Mouse (Mus musculus) lung, embryonic 14.5 days (tissue): ENCODE data around the gene Slc35e3. TPM values are rescaled to one million over a fixed set of nuclear protein-coding genes. Genes with fewer than 3 reads are reported as not detected.

ENCODE experiments used
- ATAC-seq: fragments of 200-750 bp; cut with Nextera tagmentation; 2 replicates; pipeline ENCODE4 v1.8.0; 2017; ENCODE audit warnings: mild to moderate bottlenecking, moderate TSS enrichment, moderate library complexity; ENCODE audit not compliant: insufficient read depth
- DNase-seq: peaks from one replicate; pipeline ENCODE4 v3.0.0-alpha.2; 2015
- H3K27ac ChIP-seq: fragments of 300-500 bp; sonication (generic); 2 replicates; pipeline ENCODE4 v1.5.1; 2014; ENCODE audit warnings: low read depth, mild to moderate bottlenecking, moderate library complexity
- H3K27me3 ChIP-seq: fragments of 300-500 bp; sonication (generic); 2 replicates; pipeline ENCODE4 v1.6.1; 2014; ENCODE audit warnings: low read length, control low read depth; ENCODE audit not compliant: insufficient read depth
- H3K36me3 ChIP-seq: fragments of 300-500 bp; sonication (generic); 2 replicates; pipeline ENCODE4 v1.6.1; 2014; ENCODE audit warnings: control low read depth; ENCODE audit not compliant: insufficient read depth
- H3K4me1 ChIP-seq: fragments of 300-500 bp; sonication (generic); 2 replicates; pipeline ENCODE4 v1.6.1; 2014; ENCODE audit warnings: antibody characterized with exemption, control low read depth; ENCODE audit not compliant: insufficient read depth
- H3K4me2 ChIP-seq: fragments of 300-500 bp; sonication (generic); 2 replicates; pipeline ENCODE4 v1.6.1; 2014; ENCODE audit warnings: mild to moderate bottlenecking
- H3K4me3 ChIP-seq: fragments of 300-500 bp; sonication (generic); 2 replicates; pipeline ENCODE4 v1.5.1; 2014; ENCODE audit warnings: low read depth, low read length
- H3K9ac ChIP-seq: fragments of 300-500 bp; sonication (generic); 2 replicates; pipeline ENCODE4 v1.6.1; 2014
- H3K9me3 ChIP-seq: fragments of 300-500 bp; sonication (generic); 2 replicates; pipeline ENCODE4 v1.6.1; 2016; ENCODE audit warnings: low read depth, low read length, control low read depth
- CTCF ChIP-seq: IDR thresholded peaks from 2 replicates; pipeline ENCODE4 v1.5.1; 2016; ENCODE audit warnings: antibody characterized with exemption, low read depth
- WGBS: fragments of 180-500 bp; shearing (Covaris S2); extraction: QIAGEN DNeasy Blood & Tissue Kit; methylation state at CpG from one replicate; pipeline ENCODE4 v1.1.7; 2014; 5-methylcytosine and 5-hydroxymethylcytosine counted together
- polyA plus RNA-seq: library from polyadenylated mRNA; unstranded; fragments of >200 nt; fragmentation: Nextera tagmentation; extraction: Ambion mirVana; gene quantifications from 2 replicates; pipeline ENCODE4 v1.2.1, GENCODE M21; 2014

The Slc35e3 gene
- polyA plus RNA-seq, 1 experiment from 2014 or later = 16.7 TPM

- Histone ChIP-seq H3K27me3 (no peaks in the 10 kb centered on the region), H3K36me3 (peaks cover 19% of the 10 kb centered on the region; the same call in 1 of the 2 replicates), H3K9me3 (no peaks in the 10 kb centered on the region), H3K4me3 (no peak overlapping the region), H3K27ac (no peak overlapping the region), H3K4me2 (no peak overlapping the region), H3K4me1 (no peaks in the 10 kb centered on the region; the same call in 1 of the 2 replicates), H3K9ac (no peak overlapping the region)
- no peak for TF ChIP-seq CTCF
- DNase-seq = no peak
- no peak for ATAC-seq
- WGBS = 71% methylated on average over 14 of the region's 14 CpGs
Observed at GRCm38 (mm10) chr10:117732962-117733592, 13.1 kb downstream of the Slc35e3 start.

GRCm38 (mm10) chr10:117732184-117732583 lies 14.0 kb downstream of the Slc35e3 start:
- 75% methylated on average over 5 of the region's 5 CpGs for WGBS
- peaks cover 12% of the 10 kb centered on the region; the same call in 1 of the 2 replicates for H3K36me3 ChIP-seq

GRCm38 (mm10) chr10:117731244-117732101 lies 14.7 kb downstream of the Slc35e3 start:
- WGBS = 50% methylated on average over 14 of the region's 15 CpGs
- Histone ChIP-seq H3K27ac (no peak overlapping the region), H3K4me1 (no peaks in the 10 kb centered on the region; the same call in 1 of the 2 replicates), H3K4me2 (no peak overlapping the region), H3K9me3 (no peaks in the 10 kb centered on the region), H3K27me3 (no peaks in the 10 kb centered on the region), H3K4me3 (no peak overlapping the region), H3K9ac (no peak overlapping the region), H3K36me3 (peaks cover 5% of the 10 kb centered on the region; the same call in 1 of the 2 replicates)
- ATAC-seq = peak; percentile 36; the same call in 1 of the 2 replicates
- DNase-seq = peak; percentile 78
- TF ChIP-seq CTCF = peak; percentile 72

More at GRCm38 (mm10) chr10:117732184-117732583, 14.0 kb downstream of the Slc35e3 start:
- Histone ChIP-seq H3K27me3 (no peaks in the 10 kb centered on the region), H3K9ac (no peak overlapping the region), H3K9me3 (no peaks in the 10 kb centered on the region), H3K27ac (no peak overlapping the region), H3K4me3 (no peak overlapping the region), H3K4me2 (no peak overlapping the region), H3K4me1 (no peaks in the 10 kb centered on the region; the same call in 1 of the 2 replicates)
- DNase-seq = no peak
- ATAC-seq = no peak; the same call in 1 of the 2 replicates
- no peak for TF ChIP-seq CTCF

- Histone ChIP-seq H3K4me1 (no peaks in the 10 kb centered on the region; the same call in 1 of the 2 replicates), H3K27ac (no peak overlapping the region), H3K36me3 (no peaks in the 10 kb centered on the region), H3K9me3 (no peaks in the 10 kb centered on the region), H3K4me2 (no peak overlapping the region), H3K9ac (no peak overlapping the region), H3K27me3 (no peaks in the 10 kb centered on the region), H3K4me3 (no peak overlapping the region)
- ATAC-seq (no peak), DNase-seq (no peak)
- TF ChIP-seq CTCF = no peak
- 91% methylated on average over 12 of the region's 12 CpGs for WGBS
Observed at GRCm38 (mm10) chr10:117730637-117731203, 15.4 kb downstream of the Slc35e3 start.

- ATAC-seq = no peak
- no peak overlapping the region for H3K4me3 ChIP-seq
- 93% methylated on average over 7 of the region's 7 CpGs for WGBS
- no peaks in the 10 kb centered on the region for H3K27me3 ChIP-seq
- no peaks in the 10 kb centered on the region for H3K9me3 ChIP-seq
- H3K4me1 ChIP-seq = no peaks in the 10 kb centered on the region; the same call in 1 of the 2 replicates
- H3K27ac ChIP-seq = no peak overlapping the region
- H3K36me3 ChIP-seq = no peaks in the 10 kb centered on the region
- TF ChIP-seq CTCF = no peak
- H3K4me2 ChIP-seq = no peak overlapping the region
- no peak for DNase-seq
- H3K9ac ChIP-seq = no peak overlapping the region
Observed at GRCm38 (mm10) chr10:117730140-117730539, 16.0 kb downstream of the Slc35e3 start.

GRCm38 (mm10) chr10:117729139-117729814 lies 16.9 kb downstream of the Slc35e3 start:
- no peak for TF ChIP-seq CTCF
- no peak overlapping the region for H3K4me3 ChIP-seq
- no peak overlapping the region for H3K4me2 ChIP-seq
- peak overlapping the region; percentile 88 for H3K27ac ChIP-seq
- DNase-seq (peak; percentile 57), ATAC-seq (peak; percentile 84)
- H3K9ac ChIP-seq = no peak overlapping the region
- no peaks in the 10 kb centered on the region for H3K36me3 ChIP-seq
- H3K27me3 ChIP-seq = no peaks in the 10 kb centered on the region
- no peaks in the 10 kb centered on the region; the same call in 1 of the 2 replicates for H3K4me1 ChIP-seq
- no peaks in the 10 kb centered on the region for H3K9me3 ChIP-seq
- WGBS = 36% methylated on average over 11 of the region's 11 CpGs
